Mouse (Mus musculus): ENCODE data around the gene Large1. TPM values are rescaled to one million over a fixed set of nuclear protein-coding genes. Genes with fewer than 3 reads are reported as not detected.
"Not testable (repeated sequence)": the region's sequence is repeated elsewhere in the genome, so short reads cannot be mapped to it uniquely, and the experiment has no call there.

Gene Large1
- total RNA-seq, 2 experiments from 2014 or later: 148 to 155 TPM

- DNase-seq (ENCODE audit: low spot score in 2 of 2): peak in 1 of 2 experiments; percentile 34
- H3K27ac ChIP-seq: peak overlapping the region; percentile 70
Measured at GRCm38 (mm10) chr8:73112332-73112895, 240.9 kb downstream of the Large1 start.

GRCm38 (mm10) chr8:73104089-73104488, 249.3 kb downstream of the Large1 start:
- no peak overlapping the region for H3K4me3 ChIP-seq
- DNase-seq (ENCODE audit: low spot score in 2 of 2): peak in 1 of 2 experiments; percentile 2
- no peak for TF ChIP-seq CTCF (conservative IDR thresholded peaks at IDR 0.05)
- peak overlapping the region; percentile 66 for H3K27ac ChIP-seq

More at GRCm38 (mm10) chr8:73112332-73112895, 240.9 kb downstream of the Large1 start:
- TF ChIP-seq CTCF (conservative IDR thresholded peaks at IDR 0.05): no peak
- no peak overlapping the region for H3K4me3 ChIP-seq

GRCm38 (mm10) chr8:73101069-73101468, 252.3 kb downstream of the Large1 start:
- Histone ChIP-seq H3K4me3 (no peak overlapping the region), H3K27ac (no peak overlapping the region)
- TF ChIP-seq CTCF (conservative IDR thresholded peaks at IDR 0.05): no peak
- DNase-seq (ENCODE audit: low spot score in 2 of 2): no peak

- DNase-seq (ENCODE audit: low spot score in 2 of 2); H3K4me3 ChIP-seq; H3K27ac ChIP-seq: not testable (repeated sequence)
Measured at GRCm38 (mm10) chr8:73100607-73101006, 252.7 kb downstream of the Large1 start.

GRCm38 (mm10) chr8:73099542-73099941, 253.8 kb downstream of the Large1 start:
- TF ChIP-seq CTCF (conservative IDR thresholded peaks at IDR 0.05): no peak
- H3K27ac ChIP-seq: no peak overlapping the region

GRCm38 (mm10) chr8:73096952-73097351, 256.4 kb downstream of the Large1 start:
- no peak for DNase-seq (ENCODE audit: low spot score in 2 of 2)
- Histone ChIP-seq H3K27ac (no peak overlapping the region), H3K4me3 (no peak overlapping the region)
- no peak for TF ChIP-seq CTCF (conservative IDR thresholded peaks at IDR 0.05)

More at GRCm38 (mm10) chr8:73099542-73099941, 253.8 kb downstream of the Large1 start:
- no peak overlapping the region for H3K4me3 ChIP-seq
- DNase-seq (ENCODE audit: low spot score in 2 of 2): no peak

- H3K27ac ChIP-seq; DNase-seq (ENCODE audit: low spot score in 2 of 2); H3K4me3 ChIP-seq: not testable (repeated sequence)
Measured at GRCm38 (mm10) chr8:73077746-73078145, 275.6 kb downstream of the Large1 start.

GRCm38 (mm10) chr8:73061410-73061809, 291.9 kb downstream of the Large1 start:
- TF ChIP-seq CTCF (conservative IDR thresholded peaks at IDR 0.05): no peak

GRCm38 (mm10) chr8:73054726-73055125, 298.6 kb downstream of the Large1 start:
- no peak for TF ChIP-seq CTCF (conservative IDR thresholded peaks at IDR 0.05)
- no peak for DNase-seq (ENCODE audit: low spot score in 2 of 2)
- H3K27ac ChIP-seq: no peak overlapping the region
- H3K4me3 ChIP-seq: no peak overlapping the region

More at GRCm38 (mm10) chr8:73061410-73061809, 291.9 kb downstream of the Large1 start:
- no peak for DNase-seq (ENCODE audit: low spot score in 2 of 2)
- Histone ChIP-seq H3K27ac (no peak overlapping the region), H3K4me3 (no peak overlapping the region)

- no peak overlapping the region for H3K27ac ChIP-seq
- TF ChIP-seq CTCF (conservative IDR thresholded peaks at IDR 0.05): no peak
- no peak overlapping the region for H3K4me3 ChIP-seq
- no peak for DNase-seq (ENCODE audit: low spot score in 2 of 2)
Measured at GRCm38 (mm10) chr8:73053878-73054277, 299.5 kb downstream of the Large1 start.

- no peak for DNase-seq (ENCODE audit: low spot score in 2 of 2)
- TF ChIP-seq CTCF (conservative IDR thresholded peaks at IDR 0.05): no peak
- no peak overlapping the region for H3K4me3 ChIP-seq
- no peak overlapping the region for H3K27ac ChIP-seq
Measured at GRCm38 (mm10) chr8:73052414-73052813, 300.9 kb downstream of the Large1 start.

- H3K27ac ChIP-seq: no peak overlapping the region
- no peak for DNase-seq (ENCODE audit: low spot score in 2 of 2)
- no peak for TF ChIP-seq CTCF (conservative IDR thresholded peaks at IDR 0.05)
- H3K4me3 ChIP-seq: no peak overlapping the region
Measured at GRCm38 (mm10) chr8:73048136-73048535, 305.2 kb downstream of the Large1 start.

GRCm38 (mm10) chr8:73029787-73030186, 323.6 kb downstream of the Large1 start:
- DNase-seq (ENCODE audit: low spot score in 2 of 2): no peak
- no peak overlapping the region for H3K27ac ChIP-seq
- H3K4me3 ChIP-seq: no peak overlapping the region
- no peak for TF ChIP-seq CTCF (conservative IDR thresholded peaks at IDR 0.05)

- no peak for DNase-seq (ENCODE audit: low spot score in 2 of 2)
- TF ChIP-seq CTCF (conservative IDR thresholded peaks at IDR 0.05): no peak
- no peak overlapping the region for H3K27ac ChIP-seq
- H3K4me3 ChIP-seq: no peak overlapping the region
Measured at GRCm38 (mm10) chr8:73018241-73018640, 335.1 kb downstream of the Large1 start.
